Mouse (Mus musculus): ENCODE data around the gene Angptl7. TPM values are rescaled to one million over a fixed set of nuclear protein-coding genes. Genes with fewer than 3 reads are reported as not detected.
A peak's percentile ranks its signal among the peaks of the same experiment; 100 is the strongest.

Gene Angptl7
- total RNA-seq (2022) = under 1 TPM; 0.50 to 0.84 (median 0.73) TPM

GRCm38 (mm10) chr4:148500410-148500867, at the start of gene Angptl7:
Angptl7 (minus strand) TSS chr4:148500460.
- no peak for DNase-seq (ENCODE audit: low spot score in 2 of 2)

DNA sequence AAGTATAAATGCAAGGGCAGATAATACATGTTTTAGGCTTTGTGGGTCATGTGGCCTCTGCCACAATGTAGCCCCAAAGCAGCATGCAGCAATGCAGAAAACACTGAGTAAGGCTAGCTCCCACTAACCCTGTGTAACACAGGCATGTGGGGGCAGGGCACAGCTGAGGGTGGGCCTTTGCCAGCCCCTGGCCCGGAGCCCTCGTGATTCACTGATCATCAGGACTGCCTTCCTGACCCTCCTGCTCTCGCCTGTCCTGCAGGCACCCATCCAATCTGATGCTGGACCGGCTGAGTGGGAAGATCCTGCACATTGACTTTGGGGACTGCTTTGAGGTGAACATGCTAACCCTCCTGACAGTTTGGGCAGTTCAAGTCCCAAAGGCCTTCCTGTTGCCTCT, 48.8 kb upstream of the Angptl7 start:
- DNase-seq (ENCODE audit: low spot score in 2 of 2) = no peak

DNA sequence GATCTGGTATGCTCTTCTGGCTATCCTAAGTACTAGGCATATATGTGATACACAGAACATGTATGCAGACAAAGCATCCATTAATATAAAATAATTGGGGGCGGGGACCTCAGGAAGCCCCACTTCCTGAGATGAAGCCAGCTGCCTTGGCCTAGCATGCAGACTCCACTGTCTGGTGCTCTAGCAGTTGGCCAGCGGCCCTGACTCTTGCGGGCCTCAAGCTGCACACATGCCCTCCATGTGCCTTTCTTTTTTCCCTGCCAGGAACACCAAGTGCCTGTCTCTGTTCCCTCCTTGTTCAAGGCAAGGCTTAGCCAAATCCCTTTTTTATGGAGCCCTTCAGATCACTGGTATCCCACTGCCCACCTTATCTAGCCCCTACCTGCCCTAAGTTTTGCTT, 35.6 kb upstream of the Angptl7 start:
- DNase-seq (ENCODE audit: low spot score in 2 of 2) = no peak

- no peak for DNase-seq (ENCODE audit: low spot score in 2 of 2)
Measured at GRCm38 (mm10) chr4:148533613-148534328, 33.5 kb upstream of the Angptl7 start.

DNA sequence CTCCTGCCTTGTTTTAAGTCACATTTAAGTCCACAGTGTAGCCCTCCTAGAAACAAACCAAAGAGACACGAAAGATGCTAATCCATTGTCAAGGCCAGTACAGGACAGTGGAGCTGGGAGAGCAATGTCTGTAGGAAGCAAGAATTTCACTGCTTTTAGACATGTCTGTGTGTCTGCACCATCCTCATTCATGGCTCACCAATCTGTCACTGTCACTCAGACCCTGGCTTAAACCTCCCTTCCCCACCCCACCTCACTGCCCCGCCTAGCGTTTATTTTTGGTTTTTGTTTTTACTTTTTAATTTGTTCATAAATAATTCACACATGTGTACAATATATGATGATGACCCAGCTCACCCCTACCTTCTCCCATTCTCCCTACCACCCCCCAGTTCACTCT, 32.3 kb upstream of the Angptl7 start:
- no peak for DNase-seq (ENCODE audit: low spot score in 2 of 2)

DNA sequence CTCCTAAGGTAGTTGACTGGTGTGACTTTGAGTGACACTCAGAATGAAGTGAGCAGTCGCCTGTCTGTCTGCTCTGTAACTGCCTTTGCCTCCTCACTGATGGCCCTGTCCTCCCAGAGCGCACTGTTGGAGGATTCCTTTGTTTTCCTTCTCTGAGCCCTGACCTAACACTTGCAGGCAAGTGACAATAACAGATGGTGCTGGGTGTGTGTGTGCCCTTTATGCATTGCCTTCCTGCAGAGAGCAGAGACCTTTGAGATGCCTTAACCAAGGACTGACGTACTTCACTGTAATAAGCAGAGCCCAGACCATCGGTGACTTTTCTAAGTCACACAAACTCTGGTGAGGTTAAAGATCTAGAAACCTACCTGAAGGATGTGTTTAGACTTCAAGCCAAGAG, 31.1 kb upstream of the Angptl7 start:
- no peak for DNase-seq (ENCODE audit: low spot score in 2 of 2)

GRCm38 (mm10) chr4:148530778-148531177, 30.5 kb upstream of the Angptl7 start:
- DNase-seq (ENCODE audit: low spot score in 2 of 2) = no peak

GRCm38 (mm10) chr4:148530351-148530750, 30.1 kb upstream of the Angptl7 start:
- DNase-seq (ENCODE audit: low spot score in 2 of 2) = no peak

- DNase-seq (ENCODE audit: low spot score in 2 of 2) = no peak
Measured at GRCm38 (mm10) chr4:148527158-148527910, 27.1 kb upstream of the Angptl7 start.

DNA sequence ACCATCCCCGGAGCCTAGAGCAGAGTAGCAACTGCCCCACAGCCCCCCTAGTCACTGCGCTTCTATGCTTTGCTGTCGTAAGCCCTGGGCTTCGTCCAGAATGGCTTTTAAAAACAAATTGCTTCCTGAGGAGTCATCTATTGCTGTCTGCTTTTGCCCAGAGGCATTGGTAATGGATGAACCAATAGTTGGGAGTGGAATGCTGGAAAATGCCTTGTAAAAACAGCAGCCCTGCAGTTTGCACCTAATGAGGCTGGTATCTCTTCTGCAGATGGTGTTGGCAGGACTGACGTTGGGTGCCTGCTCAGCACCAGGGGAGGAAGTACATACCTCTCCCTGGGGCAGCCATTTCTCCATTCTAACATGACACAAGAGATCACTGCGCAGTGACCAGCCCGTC, 23.3 kb upstream of the Angptl7 start:
- DNase-seq (ENCODE audit: low spot score in 2 of 2) = no peak

- DNase-seq (ENCODE audit: low spot score in 2 of 2) = no peak
Measured at GRCm38 (mm10) chr4:148518235-148518795, 18.1 kb upstream of the Angptl7 start.

- no peak for DNase-seq (ENCODE audit: low spot score in 2 of 2)
Measured at GRCm38 (mm10) chr4:148517809-148518208, 17.5 kb upstream of the Angptl7 start.

DNA sequence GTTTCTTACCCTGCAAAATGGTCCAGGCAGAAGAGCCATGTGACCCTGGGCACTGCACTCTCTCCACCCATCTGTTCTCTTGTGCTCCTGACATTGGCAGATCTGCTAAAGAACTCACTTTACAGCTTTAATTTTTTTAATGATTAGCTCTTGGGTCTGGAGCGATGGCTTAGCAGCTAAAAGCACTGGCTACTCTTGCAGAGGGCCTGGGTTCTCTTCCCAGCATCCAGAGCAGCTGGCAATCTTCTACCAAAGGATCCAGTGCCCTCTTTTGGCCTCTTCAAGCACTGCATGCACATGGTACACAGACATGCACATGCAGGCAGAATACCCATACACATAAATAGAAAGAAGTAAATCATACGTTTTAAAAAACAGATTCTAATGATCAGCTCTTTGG, 15.1 kb upstream of the Angptl7 start:
- no peak for DNase-seq (ENCODE audit: low spot score in 2 of 2)

GRCm38 (mm10) chr4:148513021-148513559, 12.8 kb upstream of the Angptl7 start:
- DNase-seq (ENCODE audit: low spot score in 2 of 2) = no peak

DNA sequence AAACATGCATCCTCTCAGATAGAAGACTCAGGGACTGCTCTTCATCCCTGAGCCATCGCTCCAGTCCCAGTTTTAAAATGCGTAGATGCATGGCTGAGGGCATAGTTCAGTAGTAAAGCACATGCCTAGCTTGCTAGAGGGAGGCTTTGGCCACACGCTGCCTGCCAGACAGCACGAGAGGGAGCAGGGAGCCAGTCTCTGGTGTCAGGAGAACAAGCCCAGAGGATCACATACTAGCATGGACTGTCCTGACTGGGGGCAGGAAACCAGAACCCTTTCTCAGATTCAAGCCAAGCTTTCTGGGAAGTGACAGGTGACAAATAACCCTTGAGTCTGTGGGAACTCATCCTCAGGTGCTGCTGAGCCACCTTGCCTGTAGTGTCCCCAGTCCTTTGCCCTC, 11.1 kb upstream of the Angptl7 start:
- DNase-seq (ENCODE audit: low spot score in 2 of 2) = no peak

DNA sequence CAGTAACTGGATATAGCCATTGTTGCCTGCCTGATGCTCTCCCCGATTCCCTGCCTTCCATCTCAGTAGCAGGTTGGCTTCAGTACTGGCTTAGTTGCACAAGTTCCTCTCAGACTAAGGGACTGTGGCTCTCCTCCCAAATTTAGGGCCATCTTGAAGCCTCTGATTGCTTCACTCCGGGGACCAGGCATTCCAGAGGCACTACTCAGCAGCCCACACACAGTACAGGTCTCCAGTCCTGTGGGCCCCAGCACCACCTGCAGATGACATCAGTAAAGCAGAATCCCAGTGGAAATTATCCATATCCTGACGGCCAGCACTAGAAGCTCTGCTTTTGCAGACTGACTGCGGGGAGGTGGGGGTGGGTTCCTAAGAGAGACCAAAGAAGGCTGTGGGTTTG, 10.4 kb upstream of the Angptl7 start:
- DNase-seq (ENCODE audit: low spot score in 2 of 2) = no peak

DNA sequence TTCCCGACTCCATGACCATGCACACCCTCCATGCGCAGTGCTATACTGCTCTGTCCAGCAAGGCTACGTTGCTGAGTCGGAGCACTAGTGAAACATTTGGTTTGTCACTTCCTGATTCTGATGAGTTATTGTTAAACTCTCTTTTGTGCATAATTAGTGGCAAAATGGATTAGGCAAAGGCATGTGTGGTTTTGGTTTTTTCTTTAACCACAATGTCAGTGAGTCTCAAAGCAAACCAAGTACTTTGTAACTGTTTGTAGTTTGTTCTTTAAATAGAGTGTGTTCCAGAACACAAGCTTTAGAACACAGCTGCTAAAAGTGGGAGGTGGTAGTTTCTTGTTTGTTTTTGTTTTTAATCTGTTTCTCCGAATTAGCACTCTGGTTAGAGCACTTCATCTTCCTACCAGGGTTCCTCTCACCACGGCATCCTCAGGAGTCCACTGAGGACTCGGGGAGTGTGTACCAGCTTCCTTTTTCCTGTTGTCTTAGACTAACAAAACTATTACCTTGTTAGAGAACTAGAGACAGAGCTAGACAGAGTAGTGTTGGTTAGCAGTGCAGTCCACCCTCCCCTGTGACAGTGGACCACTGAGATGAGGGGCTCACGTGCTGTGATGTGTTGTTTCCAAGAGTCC, 9.3 kb upstream of the Angptl7 start:
- DNase-seq (ENCODE audit: low spot score in 2 of 2) = no peak

DNA sequence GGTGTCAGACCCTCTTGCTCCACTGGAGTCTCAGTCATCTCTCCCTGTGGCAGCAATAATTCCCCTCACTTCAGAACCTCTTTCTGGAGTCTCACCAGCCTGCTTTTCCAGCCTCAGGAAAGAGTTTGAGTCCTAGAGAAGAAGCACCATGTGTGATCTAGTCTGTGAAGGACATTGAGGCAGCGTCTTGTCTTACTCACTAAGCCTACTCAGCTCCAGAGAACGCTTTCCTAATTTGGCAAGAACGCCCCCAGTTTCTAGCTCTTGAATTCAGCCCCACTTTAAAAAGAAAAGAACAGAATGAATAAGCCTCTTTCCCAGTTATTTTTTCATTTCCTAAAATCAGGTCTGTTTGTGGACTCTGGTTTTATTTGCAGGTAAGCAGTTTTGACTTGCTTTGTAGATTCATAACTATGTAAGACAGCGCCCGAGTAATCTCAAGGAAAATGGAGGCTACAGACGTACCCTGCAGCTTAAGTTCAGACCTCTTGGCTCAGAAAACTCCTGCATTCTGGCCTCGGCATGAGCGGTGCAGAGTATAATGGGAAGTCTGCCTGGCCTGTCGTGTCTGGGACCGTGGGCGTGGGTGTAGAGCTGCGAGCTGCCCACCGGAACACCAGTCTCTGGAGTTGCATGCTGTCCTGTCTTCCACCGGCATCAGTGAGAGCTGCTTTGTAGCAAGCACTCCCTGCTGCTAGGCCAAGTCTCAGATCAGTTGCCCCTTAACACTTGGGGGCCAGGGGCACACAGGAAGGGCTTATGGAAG, 8.0 kb upstream of the Angptl7 start:
- peak in 1 of 2 experiments; percentile 50 for DNase-seq (ENCODE audit: low spot score in 2 of 2)

GRCm38 (mm10) chr4:148507585-148507984, 7.3 kb upstream of the Angptl7 start:
- DNase-seq (ENCODE audit: low spot score in 2 of 2) = no peak

- DNase-seq (ENCODE audit: low spot score in 2 of 2) = no peak
Measured at GRCm38 (mm10) chr4:148504497-148504959, 4.3 kb upstream of the Angptl7 start.
